ENCODE assay signal across 17 mouse cellular contexts in genomic region chr19:55595945-55596649, GRCm38 (mm10).
DNase-seq lines count a peak whose midpoint lies in the region; ATAC-seq and TF ChIP-seq lines count a peak whose summit lies in the region.
"Had no signal": no experiment of that assay in that cellular context is flagged by ENCODE, and none has a peak within 500 bp of the region (broad histone marks: within the 10 kb centered on the region; RNA-seq: fewer than 3 reads in every experiment).

No protein-coding gene starts in this region.

- peak; percentile 42; the same call in 1 of the 2 replicates for ATAC-seq in heart, embryonic 14.5 days (ENCODE audit: insufficient number of reproducible peaks, insufficient read depth, low FRiP score, low read depth)
- ATAC-seq in intestine, embryonic 16.5 days, result peak; percentile 84
- peak; percentile 87 for ATAC-seq in stomach, embryonic 14.5 days (ENCODE audit: insufficient number of reproducible peaks, insufficient read depth, low FRiP score, low read depth)
- ATAC-seq: forebrain, embryonic 16.5 days had no signal

- 19% methylated on average over 9 of the region's 9 CpGs for WGBS in heart, embryonic 14.5 days
- 36% methylated on average over 9 of the region's 9 CpGs for WGBS in intestine, embryonic 16.5 days
- 13% methylated on average over 9 of the region's 9 CpGs for WGBS in liver, adult 2 months
- WGBS in stomach, embryonic 14.5 days, result 42% methylated on average over 9 of the region's 9 CpGs

- no peak for DNase-seq in heart, adult 11 months
- DNase-seq in liver, adult 2 months (ENCODE audit: extremely low read depth, low read depth, low spot score), result peak; percentile 66
- DNase-seq in thymus, postnatal 25 days, result no peak
- DNase-seq in c-Kit-positive CD71-positive TER-119-positive erythroid progenitor cells, embryonic 14.5 days (ENCODE audit: low spot score), result no peak
- DNase-seq in left cerebral cortex, adult 8-10 months (ENCODE audit: low spot score in 2 of 2), result no peak
- DNase-seq: adrenal gland, adult 8-10 months; cerebellum, adult 2 months; kidney, adult 9 months; thymus, postnatal 14 days had no signal

- peak overlapping the region; percentile 64 to 65 for H3K27ac ChIP-seq in heart, embryonic 14.5 days (replicated peaks in 1 of 2; ENCODE audit: control insufficient read depth in 1 of 2, insufficient read depth in 1 of 2, low read depth in 2 of 2, low read length in 2 of 2)
- H3K27ac ChIP-seq in intestine, embryonic 16.5 days (ENCODE audit: low read length), result peak overlapping the region; percentile 89
- H3K27ac ChIP-seq in liver, adult 2 months (replicated peaks; ENCODE audit: insufficient read depth, low read depth, low read length), result peak overlapping the region; percentile 72
- H3K27ac ChIP-seq in stomach, embryonic 14.5 days (ENCODE audit: low read length), result peak overlapping the region; percentile 34; the same call in 1 of the 2 replicates
- H3K27ac ChIP-seq: hindbrain, embryonic 15.5 days; neural tube, embryonic 15.5 days had no signal

- H3K27me3 ChIP-seq in heart, embryonic 14.5 days (ENCODE audit: control insufficient read depth, insufficient read depth, low read length), result no peaks in the 10 kb centered on the region; the same call in 1 of the 2 replicates
- no peaks in the 10 kb centered on the region for H3K27me3 ChIP-seq in intestine, embryonic 16.5 days (replicated peaks; ENCODE audit: control insufficient read depth, insufficient read depth, low read length)
- H3K27me3 ChIP-seq in liver, adult 2 months (ENCODE audit: control insufficient read depth, insufficient read depth, low read length), result no peaks in the 10 kb centered on the region
- H3K27me3 ChIP-seq in stomach, embryonic 14.5 days (ENCODE audit: control insufficient read depth, insufficient read depth, low read length), result no peaks in the 10 kb centered on the region

- H3K9ac ChIP-seq in heart, embryonic 14.5 days (ENCODE audit: low read length), result no peak overlapping the region
- H3K9ac ChIP-seq in intestine, embryonic 16.5 days (ENCODE audit: low read depth, low read length), result peak overlapping the region; percentile 17; the same call in 1 of the 2 replicates
- H3K9ac ChIP-seq in liver, adult 2 months (ENCODE audit: low read depth, low read length), result no peak overlapping the region
- H3K9ac ChIP-seq in stomach, embryonic 14.5 days (replicated peaks; ENCODE audit: low read depth, low read length), result no peak overlapping the region
- H3K9ac ChIP-seq: hindbrain, embryonic 15.5 days; neural tube, embryonic 15.5 days had no signal

- H3K9me3 ChIP-seq in heart, embryonic 14.5 days (ENCODE audit: control insufficient read depth, low read length), result no peaks in the 10 kb centered on the region
- H3K9me3 ChIP-seq in intestine, embryonic 16.5 days (ENCODE audit: control insufficient read depth, low read length), result no peaks in the 10 kb centered on the region
- H3K9me3 ChIP-seq in stomach, embryonic 14.5 days (ENCODE audit: control insufficient read depth, low read depth, low read length), result no peaks in the 10 kb centered on the region
- H3K9me3 ChIP-seq: G1E; hindbrain, embryonic 15.5 days; neural tube, embryonic 15.5 days had no signal

- peaks cover 36 to 44% of the 10 kb centered on the region in 2 experiments for H3K4me1 ChIP-seq in heart, embryonic 14.5 days (ENCODE audit: control insufficient read depth in 2 of 2, insufficient read depth in 2 of 2, low read length in 2 of 2)
- peaks cover 49% of the 10 kb centered on the region for H3K4me1 ChIP-seq in intestine, embryonic 16.5 days (ENCODE audit: control insufficient read depth, insufficient read depth, low read length)
- H3K4me1 ChIP-seq in liver, adult 2 months (ENCODE audit: control insufficient read depth, insufficient read depth, low read length), result peaks cover 29% of the 10 kb centered on the region
- peaks cover 29% of the 10 kb centered on the region for H3K4me1 ChIP-seq in stomach, embryonic 14.5 days (ENCODE audit: control insufficient read depth, insufficient read depth, low read length)

- no peak for TF ChIP-seq POLR2A in liver, adult 2 months (IDR thresholded peaks at IDR 0.05; ENCODE audit: extremely low read depth, insufficient read depth, low read length)

- peak overlapping the region; percentile 40 for H3K4me2 ChIP-seq in heart, embryonic 14.5 days (ENCODE audit: low read length)
- H3K4me2 ChIP-seq in intestine, embryonic 16.5 days (ENCODE audit: low read depth, low read length), result no peak overlapping the region
- no peak overlapping the region for H3K4me2 ChIP-seq in stomach, embryonic 14.5 days (replicated peaks; ENCODE audit: low read depth, low read length)
- H3K4me2 ChIP-seq: hindbrain, embryonic 15.5 days; midbrain, embryonic 11.5 days; neural tube, embryonic 15.5 days had no signal

- no peak for TF ChIP-seq CTCF in liver, adult 2 months (IDR thresholded peaks at IDR 0.05; ENCODE audit: low read depth, low read length)

- no peak overlapping the region for H3K4me3 ChIP-seq in heart, embryonic 14.5 days (ENCODE audit: control insufficient read depth in 1 of 2, insufficient read depth in 1 of 2, low read depth in 1 of 2, low read length in 2 of 2)
- no peak overlapping the region for H3K4me3 ChIP-seq in intestine, embryonic 16.5 days (ENCODE audit: low read length)
- no peak overlapping the region for H3K4me3 ChIP-seq in liver, adult 2 months (ENCODE audit: insufficient read depth, low read depth, low read length)
- no peak overlapping the region for H3K4me3 ChIP-seq in stomach, embryonic 14.5 days (ENCODE audit: low read depth, low read length)
- H3K4me3 ChIP-seq: hindbrain, embryonic 15.5 days; neural tube, embryonic 15.5 days had no signal

- no peaks in the 10 kb centered on the region for H3K79me2 ChIP-seq in liver, adult 2 months (ENCODE audit: control insufficient read depth, insufficient read depth, low read length)

- no peaks in the 10 kb centered on the region for H3K36me3 ChIP-seq in heart, embryonic 14.5 days (ENCODE audit: control insufficient read depth, insufficient read depth, low read length)
- no peaks in the 10 kb centered on the region for H3K36me3 ChIP-seq in intestine, embryonic 16.5 days (ENCODE audit: control insufficient read depth, insufficient read depth, low read length)
- no peaks in the 10 kb centered on the region for H3K36me3 ChIP-seq in liver, adult 2 months (ENCODE audit: control insufficient read depth, insufficient read depth, low read length)
- no peaks in the 10 kb centered on the region for H3K36me3 ChIP-seq in stomach, embryonic 14.5 days (ENCODE audit: control insufficient read depth, insufficient read depth, low read length)
- H3K36me3 ChIP-seq: hindbrain, embryonic 15.5 days; neural tube, embryonic 15.5 days had no signal

Comparison
In these comparisons a context has a peak if more than half of its experiments do, and no peak if none do; other contexts are left out.
1. H3K27ac ChIP-seq: peak in every context shown above with its lines; median percentile 89 in intestine, embryonic 16.5 days; 72 in liver, adult 2 months; 64 in heart, embryonic 14.5 days; 34 in stomach, embryonic 14.5 days.